Mouse (Mus musculus): ENCODE results near the gene Ehd4. TPM values are rescaled to one million over a fixed set of nuclear protein-coding genes. Genes with fewer than 3 reads are reported as not detected.
A peak's percentile ranks its signal among the peaks of the same experiment; 100 is the strongest.

Gene Ehd4
- polyA plus RNA-seq, 1 experiment from 2014 or later = 164 TPM

- no peak for ATAC-seq (ENCODE audit: extremely low read depth, insufficient number of reproducible peaks, low FRiP score, low TSS enrichment)
- Histone ChIP-seq H3K4me2 (no peak overlapping the region), H3K9ac (no peak overlapping the region), H3K9me3 (no peaks in the 10 kb centered on the region), H3K27me3 (replicated peaks) (no peaks in the 10 kb centered on the region), H3K4me3 (no peak overlapping the region), H3K27ac (replicated peaks) (peak overlapping the region; percentile 86), H3K36me3 (peaks cover 11% of the 10 kb centered on the region), H3K4me1 (peaks cover 53% of the 10 kb centered on the region)
- WGBS = 42% methylated on average over 2 of the region's 2 CpGs
These were observed 7.9 kb downstream of the Ehd4 start for GRCm38 (mm10) chr2:120146543-120146942.

- H3K9me3 ChIP-seq = no peaks in the 10 kb centered on the region
- peak overlapping the region; percentile 5; the same call in 1 of the 2 replicates for H3K27ac ChIP-seq (replicated peaks)
- peaks cover 4% of the 10 kb centered on the region for H3K36me3 ChIP-seq
- H3K9ac ChIP-seq = no peak overlapping the region
- H3K4me2 ChIP-seq = no peak overlapping the region
- no peak for ATAC-seq (ENCODE audit: extremely low read depth, insufficient number of reproducible peaks, low FRiP score, low TSS enrichment)
- 56% methylated on average over 4 of the region's 4 CpGs for WGBS
- H3K27me3 ChIP-seq (replicated peaks) = no peaks in the 10 kb centered on the region
- no peak overlapping the region for H3K4me3 ChIP-seq
- H3K4me1 ChIP-seq = peaks cover 61% of the 10 kb centered on the region
These were observed 10.0 kb downstream of the Ehd4 start for GRCm38 (mm10) chr2:120144390-120144789.

- ATAC-seq (ENCODE audit: extremely low read depth, insufficient number of reproducible peaks, low FRiP score, low TSS enrichment) = no peak
- H3K4me1 ChIP-seq = peaks cover 60% of the 10 kb centered on the region
- H3K4me3 ChIP-seq = no peak overlapping the region
- H3K9me3 ChIP-seq = no peaks in the 10 kb centered on the region
- 84% methylated on average over 5 of the region's 5 CpGs for WGBS
- H3K27me3 ChIP-seq (replicated peaks) = no peaks in the 10 kb centered on the region
- H3K36me3 ChIP-seq = peaks cover 7% of the 10 kb centered on the region
- no peak overlapping the region for H3K27ac ChIP-seq (replicated peaks)
- no peak overlapping the region for H3K9ac ChIP-seq
- no peak overlapping the region for H3K4me2 ChIP-seq
These were observed 12.1 kb downstream of the Ehd4 start for GRCm38 (mm10) chr2:120142336-120142735.

GRCm38 (mm10) chr2:120141671-120142070, 12.7 kb downstream of the Ehd4 start:
- no peak overlapping the region for H3K4me2 ChIP-seq
- peaks cover 60% of the 10 kb centered on the region for H3K4me1 ChIP-seq
- no peaks in the 10 kb centered on the region for H3K9me3 ChIP-seq
- no peak overlapping the region for H3K27ac ChIP-seq (replicated peaks)
- H3K27me3 ChIP-seq (replicated peaks) = no peaks in the 10 kb centered on the region
- ATAC-seq (ENCODE audit: extremely low read depth, insufficient number of reproducible peaks, low FRiP score, low TSS enrichment) = no peak
- H3K36me3 ChIP-seq = peaks cover 9% of the 10 kb centered on the region
- 83% methylated on average over 1 of the region's 1 CpGs for WGBS
- H3K9ac ChIP-seq = no peak overlapping the region
- H3K4me3 ChIP-seq = no peak overlapping the region

GRCm38 (mm10) chr2:120140326-120140725, 14.1 kb downstream of the Ehd4 start:
- Histone ChIP-seq H3K4me1 (peaks cover 60% of the 10 kb centered on the region), H3K27me3 (replicated peaks) (no peaks in the 10 kb centered on the region), H3K4me2 (no peak overlapping the region; the same call in 1 of the 2 replicates), H3K9me3 (no peaks in the 10 kb centered on the region), H3K9ac (0 out of 2 replicates have a peak overlapping the region, but pooled peaks have one; percentile 5), H3K4me3 (no peak overlapping the region), H3K36me3 (peaks cover 21% of the 10 kb centered on the region), H3K27ac (replicated peaks) (peak overlapping the region; percentile 79)
- 28% methylated on average over 5 of the region's 5 CpGs for WGBS
- no peak for ATAC-seq (ENCODE audit: extremely low read depth, insufficient number of reproducible peaks, low FRiP score, low TSS enrichment)

- Histone ChIP-seq H3K4me2 (no peak overlapping the region), H3K4me1 (peaks cover 68% of the 10 kb centered on the region), H3K27ac (replicated peaks) (peak overlapping the region; percentile 79), H3K9ac (peak overlapping the region; percentile 12), H3K4me3 (no peak overlapping the region), H3K27me3 (replicated peaks) (no peaks in the 10 kb centered on the region), H3K9me3 (no peaks in the 10 kb centered on the region), H3K36me3 (peaks cover 21% of the 10 kb centered on the region)
- no peak for ATAC-seq (ENCODE audit: extremely low read depth, insufficient number of reproducible peaks, low FRiP score, low TSS enrichment)
- WGBS = 41% methylated on average over 1 of the region's 1 CpGs
These were observed 15.3 kb downstream of the Ehd4 start for GRCm38 (mm10) chr2:120139091-120139490.

- H3K4me1 ChIP-seq = peaks cover 87% of the 10 kb centered on the region
- peaks cover 21% of the 10 kb centered on the region for H3K36me3 ChIP-seq
- peak overlapping the region; percentile 53; the same call in 1 of the 2 replicates for H3K27ac ChIP-seq (replicated peaks)
- H3K9me3 ChIP-seq = no peaks in the 10 kb centered on the region
- ATAC-seq (ENCODE audit: extremely low read depth, insufficient number of reproducible peaks, low FRiP score, low TSS enrichment) = no peak
- H3K27me3 ChIP-seq (replicated peaks) = no peaks in the 10 kb centered on the region
- 56% methylated on average over 5 of the region's 5 CpGs for WGBS
- no peak overlapping the region for H3K4me2 ChIP-seq
- no peak overlapping the region for H3K4me3 ChIP-seq
- no peak overlapping the region for H3K9ac ChIP-seq
These were observed 17.1 kb downstream of the Ehd4 start for GRCm38 (mm10) chr2:120137281-120137680.

GRCm38 (mm10) chr2:120134453-120135075, 19.8 kb downstream of the Ehd4 start:
- Histone ChIP-seq H3K36me3 (peaks cover 18% of the 10 kb centered on the region), H3K27ac (replicated peaks) (peak overlapping the region; percentile 79), H3K4me1 (peaks cover 93% of the 10 kb centered on the region), H3K4me2 (no peak overlapping the region), H3K9me3 (no peaks in the 10 kb centered on the region), H3K9ac (peak overlapping the region; percentile 61), H3K27me3 (replicated peaks) (no peaks in the 10 kb centered on the region), H3K4me3 (no peak overlapping the region)
- peak; percentile 25; the same call in 1 of the 2 replicates for ATAC-seq (ENCODE audit: extremely low read depth, insufficient number of reproducible peaks, low FRiP score, low TSS enrichment)

- Histone ChIP-seq H3K27me3 (replicated peaks) (no peaks in the 10 kb centered on the region), H3K4me2 (no peak overlapping the region), H3K27ac (replicated peaks) (peak overlapping the region; percentile 98), H3K36me3 (peaks cover 18% of the 10 kb centered on the region), H3K9ac (no peak overlapping the region), H3K4me1 (peaks cover 95% of the 10 kb centered on the region), H3K4me3 (no peak overlapping the region), H3K9me3 (no peaks in the 10 kb centered on the region)
- WGBS = 68% methylated on average over 1 of the region's 1 CpGs
- ATAC-seq (ENCODE audit: extremely low read depth, insufficient number of reproducible peaks, low FRiP score, low TSS enrichment) = no peak
These were observed 22.5 kb downstream of the Ehd4 start for GRCm38 (mm10) chr2:120131881-120132280.

GRCm38 (mm10) chr2:120129252-120129908, 25.0 kb downstream of the Ehd4 start:
- Histone ChIP-seq H3K36me3 (peaks cover 24% of the 10 kb centered on the region), H3K9ac (peak overlapping the region; percentile 53), H3K27me3 (replicated peaks) (no peaks in the 10 kb centered on the region), H3K27ac (replicated peaks) (peak overlapping the region; percentile 98), H3K9me3 (no peaks in the 10 kb centered on the region), H3K4me2 (peak overlapping the region; percentile 22), H3K4me1 (peaks cover 93% of the 10 kb centered on the region), H3K4me3 (no peak overlapping the region)
- 13% methylated on average over 8 of the region's 8 CpGs for WGBS
- ATAC-seq (ENCODE audit: extremely low read depth, insufficient number of reproducible peaks, low FRiP score, low TSS enrichment) = no peak

- Histone ChIP-seq H3K4me3 (no peak overlapping the region), H3K4me1 (peaks cover 93% of the 10 kb centered on the region), H3K36me3 (peaks cover 24% of the 10 kb centered on the region), H3K27me3 (replicated peaks) (no peaks in the 10 kb centered on the region), H3K9ac (peak overlapping the region; percentile 54), H3K9me3 (no peaks in the 10 kb centered on the region), H3K27ac (replicated peaks) (peak overlapping the region; percentile 98), H3K4me2 (peak overlapping the region; percentile 22)
- WGBS = 12% methylated on average over 1 of the region's 1 CpGs
- ATAC-seq (ENCODE audit: extremely low read depth, insufficient number of reproducible peaks, low FRiP score, low TSS enrichment) = peak; percentile 61; the same call in 1 of the 2 replicates
These were observed 25.8 kb downstream of the Ehd4 start for GRCm38 (mm10) chr2:120128611-120129051.

Measured in heart, embryonic 13.5 days (tissue).